Mouse (Mus musculus): ENCODE results near the gene Zfand3.

DNA sequence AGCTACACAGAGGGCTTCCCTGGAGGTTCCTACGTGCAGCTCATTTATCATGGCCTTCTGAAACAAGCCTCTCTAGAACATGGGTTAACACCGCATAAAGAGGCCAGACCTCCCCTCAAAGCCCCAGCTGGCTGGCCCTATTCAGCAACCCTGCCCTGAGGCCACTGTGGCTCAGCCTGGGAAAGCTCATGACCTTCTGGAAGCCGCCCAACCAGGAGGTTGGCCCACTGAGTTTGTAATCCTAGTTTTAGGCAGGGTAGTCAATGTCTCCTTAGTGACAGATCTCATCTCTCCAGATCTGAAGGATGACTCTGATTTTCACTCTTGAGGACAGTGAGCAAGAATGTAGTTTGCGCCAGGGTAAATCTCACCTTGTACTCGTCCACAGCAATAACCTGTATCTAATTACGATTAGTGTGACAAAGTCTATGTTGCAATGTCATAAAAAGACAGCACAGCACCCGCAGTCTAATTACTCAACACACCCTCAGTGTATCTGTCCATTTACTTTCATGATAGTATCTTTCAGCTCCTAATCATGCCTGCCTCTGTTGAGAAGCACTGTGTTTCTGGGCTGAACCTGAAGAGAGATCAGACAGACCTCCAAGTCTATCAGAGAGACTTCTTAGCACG, 251.5 kb downstream of the Zfand3 start:
- TF ChIP-seq CTCF (IDR thresholded peaks at IDR 0.05; ENCODE audit: borderline replicate concordance, insufficient read depth, low read length): no peak
- TF ChIP-seq POLR2A (IDR thresholded peaks at IDR 0.05; ENCODE audit: low read depth, low read length): no peak
